Mouse (Mus musculus) liver, embryonic 14.5 days (tissue): ENCODE data around the gene Piga.

Experiments used
- CTCF ChIP-seq: IDR thresholded peaks from 2 replicates; pipeline ENCODE4 v1.5.1; 2016; ENCODE audit warnings: antibody characterized with exemption, low read depth, control low read depth
- EP300 ChIP-seq: IDR thresholded peaks from 2 replicates; pipeline ENCODE4 v1.6.1; 2016; ENCODE audit warnings: antibody characterized with exemption, low read depth

DNA sequence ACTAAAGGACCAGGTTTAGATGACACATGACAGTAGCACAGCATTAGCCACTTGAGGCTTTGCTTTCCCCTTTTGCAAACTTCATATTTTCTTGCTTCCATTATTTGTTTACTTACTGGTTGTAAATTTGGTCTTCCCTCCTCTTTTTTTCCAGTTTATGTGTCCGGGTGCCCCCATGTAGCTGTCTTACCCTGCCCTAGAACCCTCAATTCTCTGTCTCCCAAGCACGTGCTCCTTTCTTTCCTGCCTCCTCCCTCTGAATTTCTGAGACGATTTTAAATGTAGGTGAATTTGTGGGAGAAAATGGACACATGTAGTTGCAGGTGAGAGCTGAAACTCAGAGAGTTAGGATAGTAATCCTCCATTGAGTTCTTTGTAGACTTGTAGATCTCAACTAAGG is 931 bp downstream of the Piga start:
- no peak for TF ChIP-seq CTCF
- no peak for TF ChIP-seq EP300
